Mouse (Mus musculus) megakaryocyte progenitor cell, adult 5-6 weeks (primary cell): ENCODE measurements around the gene Pias3. TPM values are rescaled to one million over a fixed set of nuclear protein-coding genes. Genes with fewer than 3 reads are reported as not detected.
"Not testable (repeated sequence)": the region's sequence is repeated elsewhere in the genome, so short reads cannot be mapped to it uniquely, and the experiment has no call there.

Experiments used
- ATAC-seq: replicated peaks from 2 replicates; pipeline ENCODE4 v1.8.0; 2016; ENCODE audit warnings: mild to moderate bottlenecking, moderate TSS enrichment, inconsistent platforms; ENCODE audit not compliant: poor library complexity
- total RNA-seq, 2 experiments: library from RNA; stranded (forward) in 1 of 2; stranded (reverse) in 1 of 2; fragments of 157-497, 149-512 nt in 1 of 2; fragments of 200-1000 nt in 1 of 2; gene quantifications; 2 replicates each; pipeline versions ENCODE4 v1.2.3 to v1.2.4; 2015 to 2017

The Pias3 gene
- total RNA-seq, 2 experiments from 2014 or later: 2.6 to 4.0 TPM

GRCm38 (mm10) chr3:96684151-96684821, 11.9 kb upstream of the Pias3 start:
- no peak for ATAC-seq

- 0 out of 2 replicates have a peak, but pooled peaks have one; percentile 30 for ATAC-seq
These were observed 11.4 kb upstream of the Pias3 start for GRCm38 (mm10) chr3:96684822-96685156.

GRCm38 (mm10) chr3:96686057-96686456, 10.1 kb upstream of the Pias3 start:
- not testable (repeated sequence) for ATAC-seq

- no peak for ATAC-seq
These were observed 7.3 kb upstream of the Pias3 start for GRCm38 (mm10) chr3:96688854-96689253.

GRCm38 (mm10) chr3:96690298-96690697, 5.9 kb upstream of the Pias3 start:
- peak; percentile 79 for ATAC-seq

GRCm38 (mm10) chr3:96692506-96692905, 3.7 kb upstream of the Pias3 start:
- ATAC-seq: no peak

- no peak for ATAC-seq
These were observed 2.6 kb upstream of the Pias3 start for GRCm38 (mm10) chr3:96693579-96693978.

- peak; percentile 77 for ATAC-seq
These were observed 865 bp downstream of the Pias3 start for GRCm38 (mm10) chr3:96696766-96697732.

- ATAC-seq: no peak
These were observed 3.0 kb downstream of the Pias3 start for GRCm38 (mm10) chr3:96698993-96699690.

GRCm38 (mm10) chr3:96700376-96700775, 4.2 kb downstream of the Pias3 start:
- no peak for ATAC-seq

- no peak for ATAC-seq
These were observed 4.8 kb downstream of the Pias3 start for GRCm38 (mm10) chr3:96701003-96701402.

GRCm38 (mm10) chr3:96704778-96705177, 8.6 kb downstream of the Pias3 start:
- ATAC-seq: peak; percentile 40; the same call in 1 of the 2 replicates

GRCm38 (mm10) chr3:96706217-96706616, 10.0 kb downstream of the Pias3 start:
- no peak for ATAC-seq

GRCm38 (mm10) chr3:96706984-96707383, 10.8 kb downstream of the Pias3 start:
- no peak for ATAC-seq

GRCm38 (mm10) chr3:96707903-96708683, 11.9 kb downstream of the Pias3 start, which contains the start of gene Nudt17:
Nudt17 (minus strand) TSS chr3:96708562.
- ATAC-seq: peak; percentile 86

GRCm38 (mm10) chr3:96708684-96709064, 12.5 kb downstream of the Pias3 start:
- ATAC-seq: no peak

GRCm38 (mm10) chr3:96714286-96714685, 18.1 kb downstream of the Pias3 start:
- no peak for ATAC-seq

GRCm38 (mm10) chr3:96715854-96716253, 19.7 kb downstream of the Pias3 start:
- peak; percentile 67 for ATAC-seq

- ATAC-seq: peak; percentile 89
These were observed 23.0 kb downstream of the Pias3 start for GRCm38 (mm10) chr3:96719173-96719572.

- peak; percentile 93 for ATAC-seq
These were observed 31.2 kb downstream of the Pias3 start, which contains the start of the genes Polr3c and Rnf115 for GRCm38 (mm10) chr3:96727343-96727827. Polr3c (minus strand) TSS chr3:96727628. Rnf115 (plus strand) TSS chr3:96727664.
